Mouse (Mus musculus): Measurements from ENCODE around the gene Gm20671.

DNA sequence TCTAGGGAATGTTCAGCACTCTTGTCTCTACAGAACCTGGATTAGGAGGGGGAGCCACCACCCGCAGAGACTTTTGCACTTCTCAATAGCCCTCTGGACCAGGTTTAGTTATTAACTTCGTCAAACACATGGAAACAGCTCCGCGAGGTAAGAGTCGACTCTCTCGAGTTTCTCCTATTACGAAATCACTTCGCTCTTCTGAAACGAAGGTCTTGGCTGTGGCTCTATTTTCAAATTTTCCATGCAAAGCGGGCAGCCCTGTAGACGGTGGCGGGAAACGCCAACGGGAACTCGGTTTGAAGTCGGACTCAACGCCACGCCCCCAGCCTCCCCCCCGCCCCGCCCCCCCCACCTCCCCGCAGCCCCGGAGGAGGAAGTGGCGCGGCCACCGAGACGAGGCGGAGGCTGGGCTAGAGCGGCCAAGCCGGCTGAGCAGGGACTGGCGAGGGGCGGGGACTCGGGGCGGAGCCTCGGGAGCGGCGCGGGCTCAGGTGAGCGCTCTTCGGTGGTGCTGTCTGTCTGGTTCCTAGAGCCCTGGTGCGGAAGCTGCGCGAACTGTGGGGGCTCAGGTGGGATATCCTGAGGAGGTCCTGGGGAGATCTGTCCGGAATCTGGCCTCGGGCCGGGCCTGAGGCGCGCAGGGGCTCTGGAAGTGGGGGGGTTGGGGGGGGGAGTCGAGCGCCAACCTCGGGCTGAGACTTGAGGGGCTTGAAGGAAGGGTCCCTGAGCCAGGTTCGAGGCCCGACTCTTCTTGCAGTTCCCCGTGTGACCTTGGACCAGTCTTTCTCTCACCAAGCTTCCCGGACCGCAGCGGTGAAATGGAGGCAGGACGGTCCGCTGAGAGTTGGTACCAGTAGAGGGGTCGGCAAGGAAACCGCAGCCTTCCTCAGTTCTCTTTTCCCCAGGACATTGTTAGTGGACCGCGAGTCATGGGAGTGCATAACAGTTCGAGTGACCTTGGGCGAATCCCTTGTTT lies 36.6 kb upstream of the Gm20671 start, which contains the start of gene Depdc5:
- TF ChIP-seq CTCF (conservative IDR thresholded peaks at IDR 0.05; ENCODE audit: low read length): no peak
- no peak for TF ChIP-seq NANOG (IDR thresholded peaks at IDR 0.05; ENCODE audit: borderline replicate concordance, low read length)

Data from E14TG2a.4 (cell line).